Mouse (Mus musculus) forebrain, embryonic 15.5 days (tissue): ENCODE results near the gene Ntmt1. TPM values are rescaled to one million over a fixed set of nuclear protein-coding genes. Genes with fewer than 3 reads are reported as not detected.

Experiments used
- ATAC-seq: fragments of 200-750 bp; cut with Nextera tagmentation; replicated peaks from 2 replicates; pipeline ENCODE4 v1.8.0; 2017; ENCODE audit warnings: mild to moderate bottlenecking, moderate TSS enrichment, moderate library complexity
- H3K27ac ChIP-seq: fragments of 300-500 bp; sonication (generic); replicated peaks from 2 replicates; pipeline ENCODE4 v1.5.1; 2015; ENCODE audit warnings: mild to moderate bottlenecking, inconsistent platforms
- H3K27me3 ChIP-seq: fragments of 300-500 bp; sonication (generic); 2 replicates; pipeline ENCODE4 v1.6.1; 2015; ENCODE audit warnings: inconsistent platforms
- H3K36me3 ChIP-seq: fragments of 300-500 bp; sonication (generic); 2 replicates; pipeline ENCODE4 v1.6.1; 2015; ENCODE audit warnings: mild to moderate bottlenecking, inconsistent platforms
- H3K4me1 ChIP-seq: fragments of 300-500 bp; sonication (generic); 2 replicates; pipeline ENCODE4 v1.6.1; 2015; ENCODE audit warnings: inconsistent platforms
- H3K4me2 ChIP-seq: fragments of 300-500 bp; sonication (generic); replicated peaks from 2 replicates; pipeline ENCODE4 v1.6.1; 2015; ENCODE audit warnings: mild to moderate bottlenecking, inconsistent platforms
- H3K4me3 ChIP-seq: fragments of 300-500 bp; sonication (generic); 2 replicates; pipeline ENCODE4 v1.5.1; 2015; ENCODE audit warnings: mild to moderate bottlenecking, inconsistent platforms
- H3K9ac ChIP-seq: fragments of 300-500 bp; sonication (generic); replicated peaks from 2 replicates; pipeline ENCODE4 v1.6.1; 2015; ENCODE audit warnings: mild to moderate bottlenecking, inconsistent platforms
- H3K9me3 ChIP-seq: fragments of 300-500 bp; sonication (generic); 2 replicates; pipeline ENCODE4 v1.6.1; 2016; ENCODE audit warnings: inconsistent platforms
- WGBS: fragments of 180-500 bp; shearing (Covaris S2); methylation state at CpG from one replicate; pipeline ENCODE4 v1.1.7; 2015; ENCODE audit warnings: mixed read lengths; 5-methylcytosine and 5-hydroxymethylcytosine counted together
- polyA plus RNA-seq: library from polyadenylated mRNA; unstranded; fragments of >200 nt; fragmentation: Nextera tagmentation; extraction: Ambion mirVana; gene quantifications from 2 replicates; pipeline ENCODE4 v1.2.1, GENCODE M21; 2015

Ntmt1 gene
- polyA plus RNA-seq, 1 experiment from 2014 or later, result 117 TPM

DNA sequence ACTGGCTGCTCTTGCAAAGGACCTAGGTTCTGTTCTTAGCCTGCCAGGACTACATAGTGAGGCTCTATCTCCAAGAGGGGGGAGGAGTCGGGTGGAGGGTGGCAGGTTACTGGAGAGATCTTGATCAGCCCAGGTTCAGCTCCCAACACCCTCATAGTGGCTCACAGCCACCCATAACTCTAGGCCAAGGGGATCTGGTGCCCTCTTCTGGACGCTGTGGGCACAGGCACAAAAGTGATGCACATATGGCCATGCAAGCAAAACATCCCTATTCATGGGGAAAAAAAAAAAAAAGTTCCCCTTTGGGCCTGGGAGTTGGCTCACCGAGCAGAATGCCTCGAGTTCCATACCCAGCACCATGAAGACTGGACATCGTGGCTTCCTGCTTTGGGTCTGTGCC, 21.7 kb downstream of the Ntmt1 start:
- Histone ChIP-seq H3K27me3 (no peaks in the 10 kb centered on the region), H3K9me3 (no peaks in the 10 kb centered on the region), H3K4me3 (no peak overlapping the region), H3K36me3 (peaks cover 15% of the 10 kb centered on the region), H3K4me1 (peaks cover 14% of the 10 kb centered on the region), H3K4me2 (no peak overlapping the region), H3K9ac (no peak overlapping the region), H3K27ac (no peak overlapping the region)
- 34% methylated on average over 5 of the region's 5 CpGs for WGBS
- ATAC-seq, result no peak

DNA sequence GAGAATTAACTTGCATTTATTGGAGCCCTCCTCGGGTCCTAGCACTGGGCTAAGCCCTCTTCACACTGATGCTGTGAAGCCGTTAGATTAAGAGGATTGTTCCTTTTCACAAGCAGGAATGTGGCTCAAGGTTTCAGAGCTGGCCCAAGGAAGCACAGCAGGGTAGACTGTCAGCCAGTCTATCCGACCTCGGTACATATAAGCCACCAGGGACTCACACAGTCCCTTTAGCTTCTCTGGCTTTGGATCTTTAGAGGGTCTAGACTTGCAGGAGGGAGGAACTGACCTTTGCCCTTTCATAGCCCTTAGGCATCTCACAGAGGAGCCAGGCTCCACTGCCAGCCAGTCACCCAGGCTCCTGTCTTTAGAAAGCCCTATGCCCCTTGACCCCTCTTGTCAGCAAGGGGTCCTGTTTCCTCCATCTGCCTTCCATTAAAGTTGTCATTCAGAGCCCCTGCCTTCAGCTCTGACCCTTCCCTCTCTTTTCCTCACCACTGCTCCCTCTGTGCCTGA, 22.7 kb downstream of the Ntmt1 start, which contains the start of gene Asb6:
Gene Asb6 (minus strand): TSS at position 51 of the 513 bp plus-strand sequence.
- ATAC-seq, result no peak
- no peak within 1 kb of the TSS for H3K9ac ChIP-seq
- H3K36me3 ChIP-seq, result peaks cover 5% of the 10 kb centered on the region; the same call in 1 of the 2 replicates
- H3K27me3 ChIP-seq, result no peaks in the 10 kb centered on the region
- H3K4me3 ChIP-seq, result no peak within 1 kb of the TSS
- no peak within 1 kb of the TSS for H3K27ac ChIP-seq
- 8% methylated on average over 4 of the region's 4 CpGs for WGBS
- H3K4me1 ChIP-seq, result peaks cover 14% of the 10 kb centered on the region
- H3K4me2 ChIP-seq, result no peak within 1 kb of the TSS
- no peaks in the 10 kb centered on the region for H3K9me3 ChIP-seq

DNA sequence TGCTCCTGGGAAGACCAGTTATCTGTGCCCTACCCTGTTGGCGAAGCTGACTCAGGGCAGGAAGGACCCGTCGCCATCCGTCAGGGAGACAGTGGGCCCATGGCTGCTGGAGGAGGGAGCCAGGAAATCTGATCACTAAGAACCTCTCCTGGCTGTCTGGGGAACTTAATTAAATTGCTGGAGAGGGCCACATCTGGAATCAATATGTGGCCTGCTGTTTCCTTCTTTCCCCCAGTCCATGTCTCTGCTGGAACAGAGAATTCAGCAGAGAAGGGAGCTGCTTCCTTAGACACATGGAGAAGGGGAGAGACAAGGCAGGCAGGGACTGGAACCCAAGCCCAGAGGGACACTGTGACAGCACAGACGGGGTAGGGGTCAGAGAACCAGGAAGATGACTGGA, 26.0 kb downstream of the Ntmt1 start:
- no peak for ATAC-seq
- Histone ChIP-seq H3K4me3 (no peak overlapping the region), H3K4me1 (peaks cover 15% of the 10 kb centered on the region), H3K27ac (no peak overlapping the region), H3K4me2 (no peak overlapping the region), H3K36me3 (no peaks in the 10 kb centered on the region), H3K9ac (no peak overlapping the region), H3K9me3 (no peaks in the 10 kb centered on the region), H3K27me3 (no peaks in the 10 kb centered on the region)
- WGBS, result 81% methylated on average over 5 of the region's 5 CpGs

DNA sequence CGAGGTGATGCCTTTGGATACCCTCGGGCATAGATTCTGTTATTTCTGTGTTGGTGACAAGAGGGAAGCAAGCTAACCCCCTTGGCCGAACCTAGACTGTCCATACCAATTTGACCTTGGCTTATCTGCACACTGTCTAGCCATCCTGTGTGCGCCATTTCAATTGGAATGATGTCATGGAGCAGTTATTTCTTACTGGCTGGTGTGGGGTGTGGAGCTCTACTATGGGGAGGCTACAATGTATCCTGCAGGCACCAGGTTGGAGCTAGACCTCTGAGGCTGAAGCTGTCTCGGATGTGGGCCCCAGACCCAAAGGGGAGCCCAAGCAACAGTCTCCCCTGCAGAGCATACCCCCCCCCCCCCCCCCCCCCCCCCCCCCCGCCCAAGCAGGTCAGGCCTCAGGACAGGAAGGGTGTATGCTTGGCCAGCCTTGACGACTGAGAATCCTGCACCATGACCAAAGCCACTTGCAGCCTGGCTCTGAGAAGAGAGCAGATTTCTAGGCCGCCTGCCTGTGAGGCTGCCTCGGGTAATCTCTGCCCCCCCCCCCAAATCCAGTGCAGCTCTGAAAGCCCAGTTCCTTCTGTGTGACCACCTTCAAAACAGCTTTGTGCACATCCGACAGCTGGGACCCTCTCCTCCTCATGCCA, 26.9 kb downstream of the Ntmt1 start, which contains the start of gene Prrx2:
Gene Prrx2 (plus strand): TSS at position 600 of the 650 bp plus-strand sequence.
- H3K9me3 ChIP-seq, result no peaks in the 10 kb centered on the region
- no peak within 1 kb of the TSS for H3K4me3 ChIP-seq
- H3K27me3 ChIP-seq, result no peaks in the 10 kb centered on the region
- no peak within 1 kb of the TSS for H3K9ac ChIP-seq
- H3K4me1 ChIP-seq, result peaks cover 15% of the 10 kb centered on the region
- no peaks in the 10 kb centered on the region for H3K36me3 ChIP-seq
- ATAC-seq, result no peak
- no peak within 1 kb of the TSS; the same call in 1 of the 2 replicates for H3K27ac ChIP-seq
- no peak within 1 kb of the TSS for H3K4me2 ChIP-seq
- 75% methylated on average over 8 of the region's 10 CpGs for whole genome bisulfite sequencing

DNA sequence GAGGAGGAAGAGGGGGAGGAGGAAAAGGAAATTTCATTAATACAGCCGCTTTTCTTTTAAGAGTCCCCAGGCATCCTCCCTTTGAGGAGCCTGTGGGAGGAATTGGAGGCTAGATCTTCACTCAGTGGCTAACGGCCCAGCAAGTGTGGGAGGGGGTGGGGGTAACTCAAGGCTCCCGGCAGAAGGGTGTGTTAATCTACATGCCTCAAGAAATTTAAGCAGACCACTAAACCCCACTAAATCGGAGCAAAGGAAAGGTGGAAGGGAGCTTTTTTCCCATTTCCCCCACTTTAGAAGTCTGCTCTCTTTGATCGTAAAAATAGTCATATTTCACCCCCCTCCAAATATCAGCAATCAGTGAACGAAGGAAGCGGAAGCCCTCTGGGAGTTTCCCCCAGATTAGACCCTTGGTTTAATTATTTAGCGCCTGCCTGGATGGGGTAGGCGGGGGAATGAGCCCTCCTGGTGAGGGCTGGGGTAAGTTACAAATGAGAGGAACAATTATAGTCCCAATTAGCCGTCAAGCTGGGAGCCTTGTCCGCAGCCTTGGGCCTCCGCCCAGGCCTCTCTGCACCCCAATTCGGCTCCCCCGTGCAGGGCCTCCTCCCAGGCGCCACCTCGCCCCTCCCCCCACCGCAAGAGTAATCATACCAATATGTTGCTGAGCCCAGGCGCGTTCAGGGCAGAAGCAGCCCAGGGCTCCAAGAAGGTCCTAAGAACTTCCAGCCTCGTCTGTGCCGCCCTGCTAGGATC, 28.8 kb downstream of the Ntmt1 start:
- Histone ChIP-seq H3K36me3 (no peaks in the 10 kb centered on the region), H3K9me3 (no peaks in the 10 kb centered on the region), H3K27ac (peak overlapping the region; percentile 50), H3K27me3 (no peaks in the 10 kb centered on the region), H3K9ac (0 out of 2 replicates have a peak overlapping the region, but pooled peaks have one; percentile 19), H3K4me3 (no peak overlapping the region), H3K4me1 (peaks cover 15% of the 10 kb centered on the region), H3K4me2 (peak overlapping the region; percentile 19)
- no peak; the same call in 1 of the 2 replicates for ATAC-seq
- WGBS, result 4% methylated on average over 20 of the region's 21 CpGs

DNA sequence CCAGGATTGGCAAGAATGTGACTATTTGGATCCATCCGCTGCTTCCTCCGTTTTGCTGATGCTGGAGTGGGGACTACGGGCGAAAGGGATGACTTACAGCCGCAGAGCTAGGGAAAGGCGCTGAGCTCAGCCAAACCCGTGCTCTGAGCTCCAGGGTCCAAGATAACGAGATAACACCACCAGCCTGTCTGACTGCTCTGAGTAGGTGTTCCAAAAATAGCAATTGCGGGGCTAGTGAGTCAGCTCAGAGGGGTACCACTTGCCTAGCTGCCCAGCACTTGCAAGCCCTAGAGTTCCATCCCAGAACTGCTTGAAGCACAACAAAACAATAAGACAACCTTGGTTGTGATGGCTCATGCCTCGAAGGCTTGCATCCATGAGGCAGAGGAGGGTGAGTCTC, 35.0 kb downstream of the Ntmt1 start:
- no peak for ATAC-seq
- Histone ChIP-seq H3K4me1 (peaks cover 11% of the 10 kb centered on the region), H3K36me3 (no peaks in the 10 kb centered on the region), H3K9me3 (no peaks in the 10 kb centered on the region), H3K27ac (no peak overlapping the region), H3K27me3 (peaks cover 33% of the 10 kb centered on the region), H3K4me3 (no peak overlapping the region), H3K4me2 (no peak overlapping the region), H3K9ac (no peak overlapping the region)
- 54% methylated on average over 10 of the region's 10 CpGs for WGBS

DNA sequence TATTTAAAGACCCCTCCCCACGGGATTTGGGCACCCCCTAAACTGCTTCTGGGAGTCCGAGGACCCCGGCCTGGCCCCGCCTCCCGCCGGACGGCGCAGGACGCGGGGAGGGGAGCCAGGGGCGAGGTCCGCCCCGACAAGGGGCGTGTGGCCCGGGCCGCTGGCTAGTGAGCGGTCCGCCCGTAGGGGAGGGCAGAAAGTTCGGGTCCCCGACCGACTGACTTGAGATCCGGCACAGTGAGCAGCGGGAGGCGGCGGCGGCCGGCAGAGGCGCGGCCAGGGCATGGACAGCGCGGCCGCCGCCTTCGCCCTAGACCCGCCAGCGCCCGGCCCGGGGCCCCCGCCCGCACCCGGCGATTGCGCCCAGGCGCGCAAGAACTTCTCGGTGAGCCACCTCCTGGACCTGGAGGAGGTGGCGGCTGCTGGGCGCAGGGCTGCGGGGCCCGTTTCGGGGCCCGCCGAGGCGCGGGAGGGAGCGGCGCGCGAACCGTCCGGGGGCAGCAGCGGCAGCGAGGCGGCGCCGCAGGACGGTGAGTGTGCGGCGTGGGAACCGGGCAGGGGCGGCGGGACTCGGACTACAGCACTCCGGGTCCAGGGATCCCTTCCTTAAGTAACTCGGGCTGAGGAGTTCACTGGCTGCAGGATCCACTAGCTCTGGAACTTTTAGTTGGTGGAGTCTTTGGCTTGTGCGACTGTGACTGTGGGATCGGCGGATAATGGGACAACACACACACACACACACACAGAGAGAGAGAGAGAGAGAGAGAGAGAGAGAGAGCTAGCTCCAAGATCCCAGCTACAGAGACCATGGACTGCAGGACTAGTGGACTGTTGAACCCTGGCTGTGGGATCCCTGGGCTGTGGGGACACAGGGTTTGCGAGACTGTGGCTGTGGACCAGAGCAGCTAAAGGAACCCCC, 37.8 kb downstream of the Ntmt1 start:
- H3K9me3 ChIP-seq, result no peaks in the 10 kb centered on the region
- H3K36me3 ChIP-seq, result no peaks in the 10 kb centered on the region
- H3K27me3 ChIP-seq, result peaks cover 33% of the 10 kb centered on the region
- peak overlapping the region; percentile 64 for H3K4me2 ChIP-seq
- H3K4me3 ChIP-seq, result peak overlapping the region; percentile 49
- 1% methylated on average over 80 of the region's 80 CpGs for WGBS
- 0 out of 2 replicates have a peak, but pooled peaks have one; percentile 23 for ATAC-seq
- H3K9ac ChIP-seq, result peak overlapping the region; percentile 46
- no peak overlapping the region for H3K27ac ChIP-seq
- peaks cover 11% of the 10 kb centered on the region for H3K4me1 ChIP-seq

DNA sequence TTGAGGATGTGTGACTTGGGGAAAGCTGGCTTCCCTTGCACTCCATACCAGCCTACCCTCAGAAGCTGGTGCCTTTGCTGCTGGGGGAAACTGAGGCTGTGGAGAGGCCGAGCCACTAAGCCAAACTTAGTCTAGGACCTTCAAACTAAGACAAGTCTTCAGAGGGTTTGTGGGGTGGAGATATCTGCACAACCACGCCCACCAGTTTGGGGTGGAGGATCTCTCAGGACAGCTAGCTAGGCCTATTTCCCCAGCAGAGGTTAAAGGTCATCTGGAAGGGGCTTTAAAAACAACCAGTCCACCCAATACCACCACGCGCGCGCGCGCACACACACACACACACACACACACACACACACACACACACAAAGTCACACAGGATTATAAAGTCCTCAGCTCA, 38.6 kb downstream of the Ntmt1 start:
- ATAC-seq, result no peak
- peaks cover 33% of the 10 kb centered on the region for H3K27me3 ChIP-seq
- peaks cover 11% of the 10 kb centered on the region for H3K4me1 ChIP-seq
- H3K27ac ChIP-seq, result no peak overlapping the region
- H3K4me2 ChIP-seq, result no peak overlapping the region
- no peaks in the 10 kb centered on the region for H3K9me3 ChIP-seq
- no peak overlapping the region for H3K9ac ChIP-seq
- WGBS, result 89% methylated on average over 8 of the region's 8 CpGs
- H3K36me3 ChIP-seq, result no peaks in the 10 kb centered on the region
- no peak overlapping the region for H3K4me3 ChIP-seq

DNA sequence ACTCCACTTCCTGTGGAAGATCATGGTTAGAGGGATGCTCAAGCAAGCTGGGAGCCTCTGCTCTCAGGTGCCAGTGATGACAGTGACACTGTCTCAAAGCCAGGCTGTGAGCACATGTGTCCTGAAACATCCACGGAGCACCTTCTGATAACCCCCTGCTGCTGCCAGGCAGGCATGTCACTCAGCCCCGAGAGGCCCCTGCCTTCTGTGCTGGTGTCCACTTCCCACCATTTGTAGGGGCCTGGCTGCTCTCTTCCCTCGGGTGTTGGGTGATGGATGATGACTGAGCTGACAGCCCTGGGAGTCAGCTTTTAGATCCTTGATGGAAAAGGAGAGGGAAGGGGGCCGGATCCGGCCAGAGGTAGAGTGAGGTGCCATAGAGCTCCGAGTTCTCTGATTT, 39.1 kb downstream of the Ntmt1 start:
- ATAC-seq, result no peak
- Histone ChIP-seq H3K9ac (no peak overlapping the region), H3K4me1 (peaks cover 11% of the 10 kb centered on the region), H3K27ac (no peak overlapping the region), H3K36me3 (no peaks in the 10 kb centered on the region), H3K27me3 (peaks cover 33% of the 10 kb centered on the region), H3K4me2 (no peak overlapping the region), H3K4me3 (no peak overlapping the region), H3K9me3 (no peaks in the 10 kb centered on the region)
- 53% methylated on average over 6 of the region's 6 CpGs for WGBS

DNA sequence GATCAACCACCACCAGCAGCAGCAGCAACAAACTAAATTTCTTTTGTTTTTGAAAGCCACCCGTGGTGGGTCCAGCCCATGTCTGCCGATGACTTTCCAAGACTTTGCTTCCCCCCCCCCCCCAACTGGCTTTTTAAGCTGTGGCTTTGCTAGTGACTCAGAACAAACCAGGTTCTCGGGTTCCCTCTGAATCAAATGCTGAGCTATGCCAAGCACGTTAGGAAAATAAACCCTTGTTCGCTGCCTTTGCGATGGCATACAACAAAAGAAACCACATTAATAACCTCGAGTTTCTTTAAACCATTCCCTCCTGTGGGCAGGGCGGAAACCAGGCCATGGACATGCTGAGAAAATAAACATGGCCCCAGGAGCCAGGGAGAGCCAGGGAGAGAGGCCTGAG, 40.6 kb downstream of the Ntmt1 start:
- Histone ChIP-seq H3K4me1 (peaks cover 20% of the 10 kb centered on the region), H3K27me3 (peaks cover 33% of the 10 kb centered on the region), H3K36me3 (no peaks in the 10 kb centered on the region), H3K9me3 (no peaks in the 10 kb centered on the region), H3K4me2 (no peak overlapping the region), H3K4me3 (no peak overlapping the region), H3K27ac (no peak overlapping the region), H3K9ac (no peak overlapping the region)
- 51% methylated on average over 8 of the region's 8 CpGs for WGBS
- ATAC-seq, result no peak

DNA sequence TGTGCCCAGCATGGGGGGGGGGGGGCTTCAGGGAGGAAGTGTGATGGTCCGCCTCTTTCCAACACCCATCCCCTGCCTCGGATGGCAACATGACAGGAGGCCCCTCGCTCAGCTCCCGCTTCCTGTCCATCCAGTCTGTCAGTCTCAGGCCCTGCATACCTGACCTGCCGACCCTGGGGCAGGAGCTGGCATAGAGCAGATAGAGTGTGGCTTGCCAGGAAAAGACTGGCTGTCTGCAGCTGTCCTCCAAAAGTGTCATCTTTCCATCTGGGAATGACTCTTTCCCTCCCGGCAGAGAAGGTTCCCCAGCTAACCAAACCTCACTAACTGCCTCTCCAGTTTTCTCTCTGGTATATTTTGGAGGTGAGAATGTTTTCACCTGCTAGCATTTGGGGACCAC, 43.0 kb downstream of the Ntmt1 start:
- no peak overlapping the region for H3K4me3 ChIP-seq
- 69% methylated on average over 6 of the region's 6 CpGs for WGBS
- peaks cover 12% of the 10 kb centered on the region for H3K4me1 ChIP-seq
- H3K4me2 ChIP-seq, result no peak overlapping the region
- ATAC-seq, result no peak
- no peak overlapping the region for H3K9ac ChIP-seq
- peaks cover 13% of the 10 kb centered on the region for H3K27me3 ChIP-seq
- no peaks in the 10 kb centered on the region for H3K9me3 ChIP-seq
- H3K36me3 ChIP-seq, result no peaks in the 10 kb centered on the region
- no peak overlapping the region for H3K27ac ChIP-seq
